Mouse (Mus musculus): ENCODE results near the gene Ppp1r9a.

- TF ChIP-seq EP300 (IDR thresholded peaks at IDR 0.05; ENCODE audit: low read length): no peak
- no peak for TF ChIP-seq CTCF (conservative IDR thresholded peaks at IDR 0.05 in 1 of 2, IDR thresholded peaks at IDR 0.05 in 1 of 2; ENCODE audit: low read depth in 2 of 2, low read length in 2 of 2)
- TF ChIP-seq POLR2AphosphoS2 (IDR thresholded peaks at IDR 0.05; ENCODE audit: low read depth, low read length): no peak
- TF ChIP-seq ZNF384 (IDR thresholded peaks at IDR 0.05; ENCODE audit: low read depth, low read length): no peak
- TF ChIP-seq E2F4 (IDR thresholded peaks at IDR 0.05; ENCODE audit: insufficient replicate concordance, low read depth, low read length): no peak
- no peak for TF ChIP-seq SMC3 (IDR thresholded peaks at IDR 0.05; ENCODE audit: low read depth, low read length)
- no peak for TF ChIP-seq TCF12 (IDR thresholded peaks at IDR 0.05; ENCODE audit: low read depth, low read length)
- no peak for TF ChIP-seq POLR2A (IDR thresholded peaks at IDR 0.05; ENCODE audit: low read depth, low read length)
- no peak for TF ChIP-seq NRF1 (IDR thresholded peaks at IDR 0.05; ENCODE audit: low read depth, low read length)
- no peak for TF ChIP-seq CHD1 (IDR thresholded peaks at IDR 0.05; ENCODE audit: low read depth, low read length)
- TF ChIP-seq JUND (conservative IDR thresholded peaks at IDR 0.05; ENCODE audit: low read depth, low read length): no peak
- TF ChIP-seq MAFK (IDR thresholded peaks at IDR 0.05; ENCODE audit: insufficient replicate concordance, low read length): no peak
- TF ChIP-seq JUN (IDR thresholded peaks at IDR 0.05; ENCODE audit: insufficient read depth, low read depth, low read length): no peak
Measured at GRCm38 (mm10) chr6:5114857-5115256, 212.1 kb downstream of the Ppp1r9a start.

All from CH12.LX (cell line).